Mouse (Mus musculus) MEL (cell line): ENCODE results near the gene Pspc1. TPM values are rescaled to one million over a fixed set of nuclear protein-coding genes. Genes with fewer than 3 reads are reported as not detected.

Experiments used
- DNase-seq: peaks from one replicate; pipeline ENCODE4 v3.0.0; 2011; ENCODE audit warnings: low read depth, low spot score
- H3K27ac ChIP-seq: 2 replicates; pipeline ENCODE4 v1.5.1; 2012; ENCODE audit warnings: low read depth, mild to moderate bottlenecking, control low read depth, low read length, moderate library complexity; ENCODE audit not compliant: control insufficient read depth
- H3K27me3 ChIP-seq, 2 experiments: fragments of 150-350 bp in 1 of 2; sonication (generic) in 1 of 2; 2 replicates each; pipeline ENCODE4 v1.6.1; 2012; ENCODE audit warnings: low read length in 2 of 2, mild to moderate bottlenecking in 2 of 2, improper control_type of control experiment in 1 of 2, moderate library complexity in 1 of 2; ENCODE audit not compliant: insufficient read depth in 2 of 2, control insufficient read depth in 1 of 2
- H3K36me3 ChIP-seq, 2 experiments: 2 replicates each; pipeline ENCODE4 v1.6.1; 2012 to 2014; ENCODE audit warnings: low read length in 2 of 2, improper control_type of control experiment in 1 of 2, inconsistent platforms in 1 of 2, mild to moderate bottlenecking in 1 of 2; ENCODE audit not compliant: insufficient read depth in 2 of 2, control insufficient read depth in 1 of 2
- H3K4me1 ChIP-seq, 2 experiments: fragments of 150-350 bp in 1 of 2; sonication (generic) in 1 of 2; 2 replicates each; pipeline ENCODE4 v1.6.1; 2012; ENCODE audit warnings: low read length in 2 of 2, improper control_type of control experiment in 1 of 2, mild to moderate bottlenecking in 1 of 2; ENCODE audit not compliant: insufficient read depth in 2 of 2, control insufficient read depth in 1 of 2
- H3K4me3 ChIP-seq, 2 experiments: fragments of 150-350 bp in 1 of 2; sonication (generic) in 1 of 2; 2 replicates each; pipeline ENCODE4 v1.5.1; 2012; ENCODE audit warnings: low read depth in 2 of 2, low read length in 2 of 2, mild to moderate bottlenecking in 2 of 2, moderate library complexity in 2 of 2, control low read depth in 1 of 2, improper control_type of control experiment in 1 of 2; ENCODE audit not compliant: control insufficient read depth in 1 of 2, insufficient read depth in 1 of 2
- H3K79me2 ChIP-seq: 2 replicates; pipeline ENCODE4 v1.6.1; 2012; ENCODE audit warnings: mild to moderate bottlenecking, low read length, moderate library complexity; ENCODE audit not compliant: control insufficient read depth, poor library complexity, insufficient read depth
- H3K9ac ChIP-seq: 2 replicates; pipeline ENCODE4 v1.6.1; 2012; ENCODE audit warnings: low read depth, mild to moderate bottlenecking, control low read depth, low read length, moderate library complexity; ENCODE audit not compliant: control insufficient read depth, poor library complexity, severe bottlenecking
- H3K9me3 ChIP-seq: fragments of 150-350 bp; sonication (generic); replicated peaks from 2 replicates; pipeline ENCODE4 v1.6.1; 2012; ENCODE audit warnings: mild to moderate bottlenecking, low read length, improper control_type of control experiment, moderate library complexity; ENCODE audit not compliant: insufficient read depth
- CHD1 ChIP-seq: IDR thresholded peaks from 2 replicates; pipeline ENCODE4 v1.6.1; 2012; ENCODE audit warnings: low read depth, mild to moderate bottlenecking, inconsistent platforms, low read length, improper control_type of control experiment
- CHD2 ChIP-seq: IDR thresholded peaks from 2 replicates; pipeline ENCODE4 v1.6.1; 2011; ENCODE audit warnings: low read length, improper control_type of control experiment
- E2F4 ChIP-seq: IDR thresholded peaks from 2 replicates; pipeline ENCODE4 v1.6.1; 2011; ENCODE audit warnings: low read depth, low read length, improper control_type of control experiment, borderline replicate concordance
- ELF1 ChIP-seq: IDR thresholded peaks from 2 replicates; pipeline ENCODE4 v1.6.1; 2014; ENCODE audit warnings: low read depth, mild to moderate bottlenecking, inconsistent platforms, low read length, improper control_type of control experiment, moderate library complexity
- EP300 ChIP-seq, 2 experiments: IDR thresholded peaks; 2 replicates each; pipeline ENCODE4 v1.6.1; 2011; ENCODE audit warnings: improper control_type of control experiment in 2 of 2, low read length in 2 of 2, low read depth in 1 of 2, mild to moderate bottlenecking in 1 of 2
- ETS1 ChIP-seq: IDR thresholded peaks from 2 replicates; pipeline ENCODE4 v1.6.1; 2012; ENCODE audit warnings: low read depth, mild to moderate bottlenecking, inconsistent platforms, low read length, improper control_type of control experiment, moderate library complexity
- GABPA ChIP-seq: IDR thresholded peaks from 2 replicates; pipeline ENCODE4 v1.6.1; 2012; ENCODE audit warnings: low read depth, mild to moderate bottlenecking, inconsistent platforms, low read length, improper control_type of control experiment, moderate library complexity
- HCFC1 ChIP-seq: IDR thresholded peaks from 2 replicates; pipeline ENCODE4 v1.6.1; 2012; ENCODE audit warnings: low read depth, mild to moderate bottlenecking, inconsistent platforms, low read length, improper control_type of control experiment, moderate library complexity
- JUND ChIP-seq: IDR thresholded peaks from 2 replicates; pipeline ENCODE4 v1.6.1; 2011; ENCODE audit warnings: low read depth, mild to moderate bottlenecking, improper control_type of control experiment, low read length
- KAT2A ChIP-seq: conservative IDR thresholded peaks from 2 replicates; pipeline ENCODE4 v1.6.1; 2012; ENCODE audit warnings: low read depth, low read length, improper control_type of control experiment, inconsistent platforms
- MAX ChIP-seq: IDR thresholded peaks from 2 replicates; pipeline ENCODE4 v1.6.1; 2011; ENCODE audit warnings: low read length, improper control_type of control experiment
- MAZ ChIP-seq: IDR thresholded peaks from 2 replicates; pipeline ENCODE4 v1.6.1; 2012; ENCODE audit warnings: low read depth, mild to moderate bottlenecking, inconsistent platforms, low read length, improper control_type of control experiment
- MEF2A ChIP-seq: IDR thresholded peaks from 2 replicates; pipeline ENCODE4 v1.6.1; 2014; ENCODE audit warnings: low read depth, mild to moderate bottlenecking, inconsistent platforms, low read length, improper control_type of control experiment; ENCODE audit not compliant: poor library complexity, insufficient replicate concordance, severe bottlenecking; ENCODE audit errors: extremely low read depth
- MXI1 ChIP-seq: IDR thresholded peaks from 2 replicates; pipeline ENCODE4 v1.6.1; 2011; ENCODE audit warnings: mild to moderate bottlenecking, low read depth, low read length, improper control_type of control experiment
- MYB ChIP-seq: IDR thresholded peaks from 2 replicates; pipeline ENCODE4 v1.6.1; 2011; ENCODE audit warnings: mild to moderate bottlenecking, low read depth, low read length, improper control_type of control experiment
- MYC ChIP-seq: IDR thresholded peaks from 2 replicates; pipeline ENCODE4 v1.6.1; 2011; ENCODE audit warnings: low read depth, mild to moderate bottlenecking, low read length, improper control_type of control experiment, moderate library complexity
- NELFE ChIP-seq: IDR thresholded peaks from 2 replicates; pipeline ENCODE4 v1.6.1; 2011; ENCODE audit warnings: low read depth, low read length, improper control_type of control experiment
- NRF1 ChIP-seq: IDR thresholded peaks from 2 replicates; pipeline ENCODE4 v1.6.1; 2014; ENCODE audit warnings: low read depth, mild to moderate bottlenecking, inconsistent platforms, low read length, improper control_type of control experiment, moderate library complexity; ENCODE audit not compliant: poor library complexity, insufficient read depth, severe bottlenecking
- POLR2A ChIP-seq, 2 experiments: IDR thresholded peaks; 2 replicates each; pipeline ENCODE4 v1.6.1; 2011 to 2012; ENCODE audit warnings: low read length in 2 of 2, mild to moderate bottlenecking in 2 of 2, control low read depth in 1 of 2, improper control_type of control experiment in 1 of 2, low read depth in 1 of 2, moderate library complexity in 1 of 2; ENCODE audit not compliant: control insufficient read depth in 1 of 2, insufficient read depth in 1 of 2, poor library complexity in 1 of 2
- POLR2AphosphoS2 ChIP-seq: IDR thresholded peaks from 2 replicates; pipeline ENCODE4 v1.6.1; 2011; ENCODE audit warnings: low read length, improper control_type of control experiment
- SIN3A ChIP-seq: IDR thresholded peaks from 2 replicates; pipeline ENCODE4 v1.6.1; 2012; ENCODE audit warnings: low read length, improper control_type of control experiment, inconsistent platforms
- TBP ChIP-seq: IDR thresholded peaks from 2 replicates; pipeline ENCODE4 v1.8.0; 2011; ENCODE audit warnings: low read depth, low read length, improper control_type of control experiment
- TCF12 ChIP-seq: IDR thresholded peaks from 2 replicates; pipeline ENCODE4 v1.6.1; 2014; ENCODE audit warnings: low read depth, mild to moderate bottlenecking, inconsistent platforms, low read length, improper control_type of control experiment, moderate library complexity
- USF2 ChIP-seq, 2 experiments: IDR thresholded peaks; 2 replicates each; pipeline ENCODE4 v1.6.1; 2011 to 2012; ENCODE audit warnings: improper control_type of control experiment in 2 of 2, low read length in 2 of 2, borderline replicate concordance in 1 of 2, inconsistent platforms in 1 of 2, low read depth in 1 of 2, mild to moderate bottlenecking in 1 of 2; ENCODE audit not compliant: insufficient read depth in 1 of 2
- ZC3H11A ChIP-seq: IDR thresholded peaks from 2 replicates; pipeline ENCODE4 v1.6.1; 2012; ENCODE audit warnings: low read depth, mild to moderate bottlenecking, inconsistent platforms, low read length, improper control_type of control experiment
- ZMIZ1 ChIP-seq: IDR thresholded peaks from 2 replicates; pipeline ENCODE4 v1.6.1; 2012; ENCODE audit warnings: low read depth, mild to moderate bottlenecking, inconsistent platforms, low read length, improper control_type of control experiment, moderate library complexity
- polyA plus RNA-seq, 2 experiments: library from polyadenylated mRNA; stranded (reverse) in 1 of 2; unstranded in 1 of 2; fragments of >175 nt in 1 of 2; fragments of >200 nt in 1 of 2; gene quantifications; 2 replicates each; pipeline versions ENCODE4 v1.2.1 to v1.2.4; 2012; ENCODE audit warnings: low replicate concordance in 2 of 2, low read depth in 1 of 2; ENCODE audit not compliant: insufficient read length in 2 of 2, insufficient read depth in 1 of 2, missing spikeins in 1 of 2
- total RNA-seq: library from RNA; depleted of rRNA; stranded (reverse); fragments of 300-350 nt; gene quantifications from 2 replicates; pipeline ENCODE4 v1.2.3, GENCODE M21; 2012; rRNA removed

Pspc1 gene
- 48.7 and 48.8 TPM in 2 replicates for total RNA-seq
- polyA plus RNA-seq = 10 to 100 TPM; 36.1 to 68.2 TPM

DNA sequence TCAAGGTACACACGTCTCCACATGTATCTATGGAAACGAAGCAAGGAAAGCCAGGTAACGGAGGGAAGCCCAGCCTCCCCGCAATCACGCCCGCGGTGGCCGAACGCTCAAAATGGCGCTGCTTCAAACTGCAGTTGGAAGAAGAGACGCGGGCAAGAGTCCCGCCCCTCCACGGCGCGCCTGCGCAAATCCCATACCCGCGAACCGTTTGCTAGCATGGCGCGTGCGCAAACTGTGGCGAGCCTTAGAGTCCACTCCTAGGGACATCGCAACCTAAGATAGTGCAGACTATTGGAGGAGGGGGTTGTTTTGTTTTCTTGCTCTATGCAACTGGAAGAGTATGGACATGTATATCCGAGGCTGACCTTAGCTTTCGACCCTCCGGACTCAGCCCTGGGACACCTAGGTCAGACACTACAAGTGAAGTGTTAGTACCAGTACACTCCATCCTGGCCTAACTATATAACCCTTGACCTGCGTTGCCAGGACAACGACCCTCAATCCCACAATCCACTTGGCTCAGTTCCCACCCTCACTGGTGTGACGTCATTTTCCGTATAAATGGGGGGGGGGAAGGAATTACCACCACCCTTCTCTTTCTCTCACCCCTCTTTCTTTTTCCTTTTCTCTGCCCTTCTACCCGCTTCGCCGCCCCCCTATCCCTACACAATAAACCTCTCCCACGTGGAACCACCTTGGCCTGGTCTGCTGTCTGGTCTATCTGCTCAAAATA lies at the start of gene Pspc1:
Pspc1 (minus strand) TSS at position 117 of the 733 bp plus-strand sequence.
- Histone ChIP-seq H3K9me3 (no peaks in the 10 kb centered on the region), H3K27me3 (no peaks in the 10 kb centered on the region), H3K4me1 (peaks cover 8 to 10% of the 10 kb centered on the region in 2 experiments), H3K27ac (peak within 1 kb of the TSS; percentile 91), H3K4me3 (peak within 1 kb of the TSS; percentile 74 to 97), H3K36me3 (peaks cover 0 to 29% of the 10 kb centered on the region in 2 experiments; a peak in 2 of 4 replicates), H3K9ac (peak within 1 kb of the TSS; percentile 90), H3K79me2 (peaks cover 44% of the 10 kb centered on the region)
- DNase-seq = peak; percentile 98
- peak; percentile 80 for TF ChIP-seq HCFC1
- TF ChIP-seq POLR2A (IDR thresholded peaks at IDR 0.05; ENCODE audit: control insufficient read depth in 1 of 2, insufficient read depth in 1 of 2, low read depth in 1 of 2, low read length in 2 of 2, poor library complexity in 1 of 2) = peak; percentile 71 to 76; a peak in 3 of 4 replicates
- TF ChIP-seq TCF12 = 0 out of 2 replicates have a peak, but pooled peaks have one; percentile 40
- no peak for TF ChIP-seq MEF2A
- peak; percentile 88; the same call in 1 of the 2 replicates for TF ChIP-seq E2F4
- TF ChIP-seq USF2 (IDR thresholded peaks at IDR 0.05; ENCODE audit: borderline replicate concordance in 1 of 2, insufficient read depth in 1 of 2, low read depth in 1 of 2, low read length in 2 of 2) = no peak
- TF ChIP-seq ELF1 = peak; percentile 47; the same call in 1 of the 2 replicates
- TF ChIP-seq GABPA = no peak
- peak; percentile 74; the same call in 1 of the 2 replicates for TF ChIP-seq MYC
- TF ChIP-seq NELFE = peak; percentile 72
- 0 out of 4 replicates have a peak, but pooled peaks of 1 of the 2 experiments have one; percentile 3 for TF ChIP-seq EP300 (IDR thresholded peaks at IDR 0.05; ENCODE audit: low read depth in 1 of 2, low read length in 2 of 2)
- TF ChIP-seq MYB = peak; percentile 38; the same call in 1 of the 2 replicates
- peak; percentile 90 for TF ChIP-seq ZMIZ1
- TF ChIP-seq KAT2A = no peak
- TF ChIP-seq JUND = no peak
- peak; percentile 57 for TF ChIP-seq MXI1
- peak; percentile 74 for TF ChIP-seq SIN3A
- peak; percentile 45; the same call in 1 of the 2 replicates for TF ChIP-seq ETS1
- TF ChIP-seq CHD1 = 0 out of 2 replicates have a peak, but pooled peaks have one; percentile 27
- TF ChIP-seq ZC3H11A = no peak
- peak; percentile 95 for TF ChIP-seq TBP
- TF ChIP-seq CHD2 = no peak
- TF ChIP-seq MAZ = peak; percentile 70; the same call in 1 of the 2 replicates
- peak; percentile 71; the same call in 1 of the 2 replicates for TF ChIP-seq MAX
- TF ChIP-seq NRF1 = peak; percentile 91
- TF ChIP-seq POLR2AphosphoS2 = peak; percentile 91
